Mouse (Mus musculus): ENCODE results near the gene Ift43.
A peak's percentile ranks its signal among the peaks of the same experiment; 100 is the strongest.

The Ift43 gene

DNA sequence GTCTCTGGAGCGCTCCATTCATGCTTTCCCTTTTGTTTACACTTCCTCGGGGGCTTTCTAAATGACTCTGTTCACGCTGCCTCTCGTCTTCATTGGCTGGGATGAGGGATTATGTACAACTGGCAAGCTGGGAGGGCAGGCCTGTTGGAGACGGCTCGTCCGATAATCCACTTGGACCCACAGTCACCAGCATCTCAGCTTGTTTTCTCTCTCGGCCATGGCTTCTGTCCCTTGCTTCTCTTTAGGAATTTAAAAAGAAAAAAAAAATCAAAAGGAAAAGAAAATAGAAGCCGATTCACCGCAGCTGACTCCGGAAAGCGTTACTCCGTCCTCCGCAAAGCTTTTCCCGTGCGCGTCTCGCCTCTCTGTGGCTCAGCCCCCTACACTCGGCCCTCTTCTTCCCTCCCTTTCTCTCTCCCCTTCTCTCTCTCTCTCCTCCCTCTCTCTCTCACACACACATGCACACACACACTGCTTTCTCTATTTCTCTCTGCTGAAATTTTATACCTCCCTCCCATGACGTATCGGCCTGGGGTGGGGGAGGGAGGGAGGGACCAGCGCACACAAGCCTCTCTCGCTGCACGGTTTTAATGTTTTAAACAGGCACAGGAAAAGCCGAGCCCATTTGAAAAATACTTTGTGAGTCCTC lies 3.7 kb upstream of the Ift43 start, which contains the start of gene Tgfb3:
Gene Tgfb3 (minus strand): TSS at position 489 of the 649 bp plus-strand sequence.
- DNase-seq (ENCODE audit: low spot score), result peak; percentile 84

- peak; percentile 90 for DNase-seq (ENCODE audit: low spot score)
Measured at GRCm38 (mm10) chr12:86079202-86079667, 3.1 kb upstream of the Ift43 start.

DNA sequence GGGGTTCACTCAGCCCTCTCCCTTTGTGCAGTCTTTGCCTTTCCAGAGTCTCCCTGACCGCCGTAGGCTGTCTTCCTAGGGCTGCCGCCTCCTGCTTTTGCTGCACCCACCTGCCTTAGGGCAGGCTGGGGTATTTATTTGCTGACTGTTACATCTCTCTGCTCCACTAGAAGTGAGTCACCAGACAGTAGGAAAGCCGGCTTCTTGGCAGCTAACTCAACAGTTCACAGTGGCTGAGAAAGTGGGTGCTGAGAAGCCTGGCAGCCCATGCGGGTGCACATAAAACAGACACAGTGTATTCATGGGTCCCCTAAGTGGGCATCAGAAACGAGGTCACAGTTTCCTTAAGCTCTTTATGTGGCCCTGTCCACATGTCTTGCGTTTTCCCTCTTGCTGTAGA lies 3.5 kb downstream of the Ift43 start:
- DNase-seq (ENCODE audit: low spot score), result no peak

GRCm38 (mm10) chr12:86086550-86086949 lies 4.2 kb downstream of the Ift43 start:
- no peak for DNase-seq (ENCODE audit: low spot score)

DNA sequence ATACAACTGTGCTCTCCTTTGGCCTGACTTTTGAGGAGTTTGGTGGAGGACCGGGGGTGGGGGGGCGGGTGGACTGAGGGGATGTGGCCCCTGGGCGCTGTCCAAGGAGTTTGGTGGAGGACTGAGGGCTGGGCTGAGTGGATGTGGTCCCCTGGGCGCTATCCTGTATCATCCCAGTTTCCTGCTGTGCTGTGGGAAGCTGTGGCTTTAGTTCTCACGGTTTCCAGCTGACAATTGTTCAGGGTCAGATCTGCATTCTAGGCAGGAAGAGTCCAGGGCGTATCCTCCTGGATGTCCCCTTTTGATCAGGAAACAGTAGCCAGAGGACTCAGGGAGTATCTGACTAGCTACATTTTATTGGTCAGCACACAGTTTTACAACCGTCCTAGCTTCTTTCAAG lies 5.7 kb downstream of the Ift43 start:
- DNase-seq (ENCODE audit: low spot score), result no peak

GRCm38 (mm10) chr12:86090764-86091163 lies 8.4 kb downstream of the Ift43 start:
- peak; percentile 47 for DNase-seq (ENCODE audit: low spot score)

DNA sequence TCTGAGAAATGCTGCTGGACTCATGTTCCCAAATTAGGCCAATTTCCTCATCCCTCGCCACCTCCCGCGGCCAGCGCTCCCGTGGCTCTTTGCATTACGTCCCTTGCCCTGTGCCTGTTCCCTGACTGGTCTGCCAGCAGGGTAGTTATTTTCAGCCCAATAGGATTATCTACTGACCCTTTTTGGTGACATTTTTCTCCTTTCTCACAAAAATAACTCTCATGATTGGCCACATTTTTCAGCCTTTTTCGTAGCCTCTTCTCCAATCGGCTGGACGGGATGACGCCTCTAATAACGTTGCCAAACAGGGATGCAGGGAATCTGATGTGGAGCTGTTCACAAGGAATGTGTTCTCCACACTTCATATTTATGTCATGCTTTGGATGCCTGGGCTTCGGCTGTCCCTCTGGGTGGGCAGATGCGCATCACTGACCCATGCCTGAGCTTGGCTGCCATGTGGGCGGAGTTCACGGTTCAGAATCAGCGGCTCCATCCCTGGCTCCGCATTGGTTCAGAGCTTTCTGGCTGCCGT lies 9.3 kb downstream of the Ift43 start:
- DNase-seq (ENCODE audit: low spot score), result no peak

GRCm38 (mm10) chr12:86094075-86094474 lies 11.7 kb downstream of the Ift43 start:
- DNase-seq (ENCODE audit: low spot score), result no peak

DNA sequence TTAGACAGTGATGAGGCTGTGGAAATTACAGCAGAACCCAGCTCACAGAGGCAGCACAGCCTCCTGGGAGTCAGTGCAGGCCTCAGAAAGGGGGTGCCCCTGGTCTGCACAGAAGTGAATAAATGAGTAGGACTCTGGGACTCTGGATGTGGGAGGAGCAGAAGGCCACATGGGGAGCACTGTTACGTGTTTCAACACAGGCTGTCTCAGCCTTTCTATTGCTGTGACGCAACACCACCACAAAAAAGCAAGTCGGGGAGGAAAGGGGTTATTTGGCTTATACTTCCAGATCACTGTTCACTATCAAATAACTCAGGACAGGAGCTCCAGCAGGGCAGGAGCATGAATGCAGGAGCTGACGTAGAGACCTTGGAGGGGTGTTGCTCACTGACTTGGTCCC lies 13.5 kb downstream of the Ift43 start:
- DNase-seq (ENCODE audit: low spot score), result peak; percentile 49

DNA sequence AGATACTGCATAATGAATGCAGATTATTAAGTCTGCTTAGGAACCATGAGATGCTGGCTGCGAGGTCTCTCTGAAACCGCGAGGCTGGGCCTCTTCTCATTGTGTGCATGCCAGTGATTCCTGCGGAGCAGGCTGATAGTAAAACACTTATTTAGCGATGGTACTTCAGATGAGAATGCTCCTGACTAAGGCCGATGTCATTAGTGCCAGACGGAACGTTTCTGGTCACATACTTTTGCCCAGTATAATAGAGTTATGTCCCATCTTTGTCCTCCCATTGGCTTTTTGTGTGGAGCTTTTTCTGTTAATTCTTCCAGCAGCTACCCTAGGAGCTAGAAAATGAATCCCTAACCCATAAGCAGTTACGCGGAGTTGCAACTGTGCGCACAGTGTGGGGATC lies 15.4 kb downstream of the Ift43 start:
- DNase-seq (ENCODE audit: low spot score), result no peak

DNA sequence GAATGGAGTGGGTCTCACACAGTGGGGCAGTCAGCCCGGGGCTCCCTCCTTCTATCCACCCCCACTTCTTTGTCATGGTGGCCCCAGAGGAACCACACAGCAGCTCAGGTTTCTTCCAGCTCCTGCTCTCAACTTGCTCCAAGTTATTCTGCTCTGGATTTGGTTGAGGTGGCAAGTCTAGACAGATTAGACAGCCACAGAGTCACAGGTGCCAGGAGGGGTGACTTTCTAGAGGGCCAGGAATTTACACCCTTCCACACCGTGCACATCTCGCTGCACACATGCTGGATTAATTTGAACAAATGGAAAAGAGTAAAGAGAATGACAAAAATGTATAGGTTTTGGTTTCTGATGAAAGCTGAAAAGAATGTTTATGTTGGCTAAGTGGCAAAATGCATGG lies 18.4 kb downstream of the Ift43 start:
- DNase-seq (ENCODE audit: low spot score), result no peak

- DNase-seq (ENCODE audit: low spot score), result no peak
Measured at GRCm38 (mm10) chr12:86102686-86103085, 20.3 kb downstream of the Ift43 start.

DNA sequence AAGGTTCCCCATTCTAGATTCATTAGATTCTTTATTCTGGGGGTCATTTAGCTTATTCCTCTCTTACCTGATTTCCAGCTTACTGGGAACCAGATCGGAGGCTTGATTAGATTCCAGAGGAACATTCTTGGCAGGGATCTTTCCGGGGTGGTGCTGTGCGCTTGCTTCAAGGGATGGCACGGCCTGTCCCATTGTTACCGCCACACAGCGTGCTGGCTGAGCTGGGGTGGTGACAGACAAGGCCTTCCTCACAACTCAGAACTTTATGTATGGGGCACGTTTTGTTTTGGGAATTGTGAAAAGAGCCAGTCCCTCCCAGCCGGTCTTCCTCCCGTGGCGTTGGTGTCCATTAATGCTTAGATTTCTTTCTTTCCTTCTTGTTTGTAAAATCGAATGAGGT lies 21.1 kb downstream of the Ift43 start:
- no peak for DNase-seq (ENCODE audit: low spot score)

DNA sequence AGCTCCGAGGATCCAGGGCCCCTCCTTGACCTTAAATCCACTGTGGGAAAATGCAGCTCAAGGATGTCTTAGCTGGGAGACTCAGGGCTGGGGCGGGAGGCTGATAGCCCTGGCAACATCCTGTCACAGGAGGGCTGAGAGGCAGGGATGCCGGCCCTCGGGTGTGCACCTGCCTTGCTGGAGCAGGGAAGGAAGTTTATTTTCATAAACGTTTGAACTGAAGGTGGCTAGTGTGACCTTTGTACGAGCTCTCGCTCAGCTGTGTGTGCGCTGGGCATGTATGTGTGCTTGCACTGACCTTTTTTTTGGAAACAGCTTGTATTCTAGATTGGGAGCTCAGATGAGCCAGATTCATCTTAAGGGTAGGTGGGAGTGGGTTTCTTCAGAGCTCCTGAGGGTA lies 21.5 kb downstream of the Ift43 start:
- no peak for DNase-seq (ENCODE audit: low spot score)

GRCm38 (mm10) chr12:86104297-86104696 lies 22.0 kb downstream of the Ift43 start:
- DNase-seq (ENCODE audit: low spot score), result no peak

DNA sequence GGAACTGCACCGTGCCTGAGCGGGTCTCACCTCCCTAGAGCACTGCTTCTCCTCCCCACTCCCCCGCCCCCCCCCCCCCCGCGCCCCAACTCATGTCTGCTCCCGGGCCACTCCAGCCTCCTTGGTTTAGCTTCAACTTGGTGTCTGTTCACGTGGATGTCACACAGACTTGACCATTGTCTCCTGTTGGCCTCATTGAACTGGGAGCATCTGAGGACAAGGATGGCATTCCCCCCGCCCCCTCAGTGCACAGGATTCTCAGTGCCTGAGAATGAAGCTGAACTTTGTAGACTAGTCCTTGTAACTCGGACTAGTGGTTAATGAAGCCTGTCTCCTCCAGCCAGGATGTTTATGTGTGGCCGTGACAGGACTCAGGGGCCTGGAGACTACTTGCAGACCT lies 23.2 kb downstream of the Ift43 start:
- DNase-seq (ENCODE audit: low spot score), result no peak

- no peak for DNase-seq (ENCODE audit: low spot score)
Measured at GRCm38 (mm10) chr12:86106086-86106485, 23.7 kb downstream of the Ift43 start.

- no peak for DNase-seq (ENCODE audit: low spot score)
Measured at GRCm38 (mm10) chr12:86107645-86108044, 25.3 kb downstream of the Ift43 start.

- DNase-seq (ENCODE audit: low spot score), result peak; percentile 44
Measured at GRCm38 (mm10) chr12:86109531-86109930, 27.2 kb downstream of the Ift43 start.

DNA sequence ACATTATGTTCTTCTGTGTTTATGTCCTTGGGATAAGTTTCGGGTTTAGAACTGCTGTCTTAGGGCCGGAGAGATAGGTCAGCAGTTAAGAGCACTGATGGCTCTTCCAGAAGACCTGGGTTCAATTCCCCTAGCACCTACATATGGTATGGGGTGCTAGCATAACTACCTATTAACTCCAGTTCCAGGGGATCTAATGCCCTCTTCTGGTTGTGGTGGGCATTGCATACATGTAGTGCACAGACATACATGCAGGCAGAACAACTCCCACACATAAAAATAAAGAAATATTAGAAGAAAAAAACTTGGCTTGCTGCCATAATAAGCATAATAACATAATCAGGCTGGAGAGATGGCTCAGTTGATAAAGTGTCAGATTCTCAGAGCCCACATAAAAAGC lies 28.3 kb downstream of the Ift43 start:
- no peak for DNase-seq (ENCODE audit: low spot score)

- DNase-seq (ENCODE audit: low spot score), result no peak
Measured at GRCm38 (mm10) chr12:86116295-86116835, 34.0 kb downstream of the Ift43 start.

GRCm38 (mm10) chr12:86124016-86124415 lies 41.7 kb downstream of the Ift43 start:
- DNase-seq (ENCODE audit: low spot score), result no peak

- DNase-seq (ENCODE audit: low spot score), result no peak
Measured at GRCm38 (mm10) chr12:86128122-86128521, 45.8 kb downstream of the Ift43 start.

GRCm38 (mm10) chr12:86129005-86129404 lies 46.7 kb downstream of the Ift43 start:
- DNase-seq (ENCODE audit: low spot score), result no peak

Data from adipocyte (in vitro differentiated cells).